Mouse (Mus musculus) olfactory bulb, adult 2 months (tissue): ENCODE data around the gene Cpn2. TPM values are rescaled to one million over a fixed set of nuclear protein-coding genes. Genes with fewer than 3 reads are reported as not detected.

Experiments used
- H3K27ac ChIP-seq: fragments of 200-500 bp; 2 replicates; pipeline ENCODE4 v1.5.1; 2012; ENCODE audit warnings: low read depth, low read length; ENCODE audit not compliant: insufficient read depth
- H3K4me1 ChIP-seq: fragments of 200-500 bp; 2 replicates; pipeline ENCODE4 v1.6.1; 2012; ENCODE audit warnings: low read length; ENCODE audit not compliant: control insufficient read depth, insufficient read depth
- H3K4me3 ChIP-seq: fragments of 200-500 bp; 2 replicates; pipeline ENCODE4 v1.5.1; 2012; ENCODE audit warnings: mild to moderate bottlenecking, low read depth, low read length, moderate library complexity; ENCODE audit not compliant: insufficient read depth
- CTCF ChIP-seq: fragments of 200-500 bp; IDR thresholded peaks from 2 replicates; pipeline ENCODE4 v1.5.1; 2012; ENCODE audit warnings: low read depth, mild to moderate bottlenecking, low read length, moderate library complexity; ENCODE audit not compliant: insufficient read depth
- POLR2A ChIP-seq: fragments of 200-500 bp; IDR thresholded peaks from 2 replicates; pipeline ENCODE4 v1.6.1; 2012; ENCODE audit warnings: mild to moderate bottlenecking, low read depth, low read length, moderate library complexity; ENCODE audit not compliant: insufficient read depth
- WGBS: fragments of 180-500 bp; shearing (Covaris S2); methylation state at CpG from one replicate; pipeline ENCODE4 v1.1.7; 2018; 5-methylcytosine and 5-hydroxymethylcytosine counted together
- polyA plus RNA-seq: library from polyadenylated mRNA; stranded (reverse); fragments of >200 nt; gene quantifications from 2 replicates; pipeline ENCODE4 v1.2.4, GENCODE M21; 2012; ENCODE audit warnings: low replicate concordance; ENCODE audit not compliant: missing spikeins, insufficient read depth, insufficient read length

Gene Cpn2
- polyA plus RNA-seq, 1 experiment: not detected

GRCm38 (mm10) chr16:30282844-30283495 is 15.7 kb upstream of the Cpn2 start, which contains the start of gene Lrrc15:
Gene Lrrc15 (minus strand): TSS chr16:30283256.
- TF ChIP-seq CTCF (no peak), POLR2A (no peak)
- 15% methylated on average over 34 of the region's 34 CpGs for WGBS
- no peak within 1 kb of the TSS for H3K4me3 ChIP-seq
- H3K27ac ChIP-seq: no peak within 1 kb of the TSS
- peaks cover 25% of the 10 kb centered on the region for H3K4me1 ChIP-seq

DNA sequence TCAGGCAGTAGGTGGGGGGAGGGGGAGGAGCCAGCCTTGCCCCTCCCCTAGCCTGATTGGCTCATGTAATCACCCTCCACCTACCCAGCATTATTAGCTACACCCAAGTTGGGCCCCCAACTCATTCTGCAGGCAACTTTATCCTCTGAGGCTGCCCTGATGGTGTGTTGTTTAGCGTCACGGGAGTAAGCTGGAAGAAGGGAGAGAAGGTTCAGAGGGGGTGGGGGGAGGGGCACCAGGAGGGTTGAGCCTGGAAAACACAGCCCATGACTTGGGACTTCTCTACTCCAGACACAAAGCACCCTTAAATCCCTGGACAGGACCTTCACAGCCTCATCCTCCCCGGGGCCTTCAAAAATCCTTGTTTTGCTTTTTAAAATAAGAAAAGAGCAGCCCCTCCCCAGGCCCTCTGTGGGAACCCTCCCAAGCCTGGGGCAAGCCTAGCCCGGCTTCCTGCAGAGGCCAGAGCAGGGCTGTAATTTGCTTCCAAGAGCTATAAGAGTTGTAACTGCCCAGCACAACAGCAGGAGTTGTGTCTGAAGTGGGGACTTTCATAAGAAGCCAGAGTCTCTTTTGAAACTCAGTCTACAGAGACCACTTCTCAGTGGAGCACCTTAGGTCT is 13.5 kb upstream of the Cpn2 start:
- TF ChIP-seq POLR2A (no peak), CTCF (no peak)
- Histone ChIP-seq H3K27ac (no peak overlapping the region), H3K4me1 (peaks cover 25% of the 10 kb centered on the region), H3K4me3 (no peak overlapping the region)
- 40% methylated on average over 4 of the region's 4 CpGs for WGBS

- peaks cover 18% of the 10 kb centered on the region for H3K4me1 ChIP-seq
- no peak for TF ChIP-seq POLR2A
- no peak for TF ChIP-seq CTCF
- H3K27ac ChIP-seq: no peak overlapping the region
- WGBS: 76% methylated on average over 11 of the region's 11 CpGs
- H3K4me3 ChIP-seq: no peak overlapping the region
Observed at GRCm38 (mm10) chr16:30278406-30278805, 11.1 kb upstream of the Cpn2 start.

DNA sequence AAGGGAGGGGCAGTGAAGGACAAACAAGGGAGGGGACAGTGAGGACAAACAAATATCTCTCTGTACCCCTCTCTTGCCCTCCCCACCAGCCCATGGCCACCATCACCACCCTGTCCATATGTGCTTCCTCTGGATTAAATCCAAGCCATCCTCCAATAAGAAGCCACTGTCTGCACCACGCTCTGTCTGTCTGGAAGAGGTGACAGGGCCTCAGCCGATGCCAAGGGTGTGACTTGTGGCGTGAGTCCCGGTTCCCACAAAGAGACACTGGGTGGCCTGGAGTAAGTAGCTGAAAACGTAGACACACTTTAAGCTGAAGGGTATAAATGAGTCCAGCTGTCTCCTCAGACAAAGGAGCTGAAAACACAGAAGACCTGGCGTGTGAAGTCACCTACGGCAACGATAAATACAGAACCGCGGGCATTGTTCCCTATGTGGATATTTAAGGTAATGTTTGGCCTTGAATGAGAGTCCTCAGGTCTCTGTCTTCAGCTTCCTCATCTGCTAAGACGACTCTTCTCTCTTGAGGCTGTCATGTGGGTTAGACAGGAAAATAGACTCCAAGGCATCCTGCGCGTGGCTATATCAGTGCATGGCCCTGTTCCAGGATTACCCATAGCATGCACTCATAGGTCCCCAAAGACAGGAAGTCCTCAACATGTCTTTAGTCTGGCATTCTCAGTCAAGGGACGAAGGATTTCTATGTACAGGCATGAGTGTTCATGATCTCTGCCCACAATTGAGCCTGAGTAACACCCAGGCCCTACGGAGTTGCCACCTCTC is 8.4 kb upstream of the Cpn2 start:
- 84% methylated on average over 15 of the region's 15 CpGs for WGBS
- no peak for TF ChIP-seq POLR2A
- TF ChIP-seq CTCF: no peak
- Histone ChIP-seq H3K4me3 (no peak overlapping the region), H3K27ac (no peak overlapping the region), H3K4me1 (peaks cover 8% of the 10 kb centered on the region)

- TF ChIP-seq POLR2A (no peak), CTCF (no peak)
- Histone ChIP-seq H3K4me1 (peaks cover 4% of the 10 kb centered on the region), H3K27ac (no peak overlapping the region), H3K4me3 (no peak overlapping the region)
- 97% methylated on average over 8 of the region's 8 CpGs for WGBS
Observed at GRCm38 (mm10) chr16:30273065-30273464, 5.8 kb upstream of the Cpn2 start.

DNA sequence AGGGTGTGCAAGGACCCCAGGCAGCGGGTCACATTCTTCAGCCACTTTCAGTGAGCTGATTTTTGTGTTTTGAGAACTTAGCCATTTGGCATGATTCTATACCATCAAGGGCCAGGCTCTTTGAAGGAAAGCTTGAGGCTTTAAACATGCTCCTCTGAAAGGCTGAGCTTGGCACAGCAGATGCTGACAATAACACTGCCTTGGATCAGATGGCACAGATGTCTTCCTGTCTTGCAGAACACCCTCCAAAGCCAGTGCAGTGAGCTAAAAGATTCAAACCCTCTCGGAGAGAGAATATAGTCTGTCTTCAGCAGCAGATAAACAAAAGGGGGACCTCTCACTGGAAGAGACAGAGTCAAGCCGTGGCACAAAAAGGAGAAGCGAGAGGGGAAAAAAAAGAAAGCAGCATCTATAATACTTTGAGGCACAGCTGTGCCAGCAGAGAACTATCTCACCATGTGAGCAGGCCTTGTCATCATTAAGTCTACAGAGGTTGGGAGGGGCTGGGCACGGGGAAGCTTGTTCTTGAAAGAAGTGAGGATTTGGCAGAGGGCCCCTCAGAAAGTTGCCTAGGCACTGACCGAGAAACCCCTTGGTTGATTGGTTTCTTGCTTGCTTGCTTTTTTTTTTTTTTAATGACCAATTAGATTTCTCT is 4.8 kb upstream of the Cpn2 start:
- H3K27ac ChIP-seq: no peak overlapping the region
- no peak for TF ChIP-seq POLR2A
- TF ChIP-seq CTCF: no peak
- 49% methylated on average over 6 of the region's 6 CpGs for WGBS
- H3K4me3 ChIP-seq: no peak overlapping the region
- H3K4me1 ChIP-seq: peaks cover 3% of the 10 kb centered on the region; the same call in 1 of the 2 replicates

- H3K4me3 ChIP-seq: no peak overlapping the region
- 75% methylated on average over 8 of the region's 8 CpGs for WGBS
- H3K27ac ChIP-seq: no peak overlapping the region
- H3K4me1 ChIP-seq: peaks cover 3% of the 10 kb centered on the region; the same call in 1 of the 2 replicates
- TF ChIP-seq CTCF: no peak
- no peak for TF ChIP-seq POLR2A
Observed at GRCm38 (mm10) chr16:30271223-30271761, 4.0 kb upstream of the Cpn2 start.

GRCm38 (mm10) chr16:30266561-30266960 is 738 bp downstream of the Cpn2 start:
- H3K4me1 ChIP-seq: no peaks in the 10 kb centered on the region
- H3K27ac ChIP-seq: no peak overlapping the region
- no peak for TF ChIP-seq POLR2A
- TF ChIP-seq CTCF: no peak
- 85% methylated on average over 5 of the region's 5 CpGs for WGBS
- H3K4me3 ChIP-seq: no peak overlapping the region

DNA sequence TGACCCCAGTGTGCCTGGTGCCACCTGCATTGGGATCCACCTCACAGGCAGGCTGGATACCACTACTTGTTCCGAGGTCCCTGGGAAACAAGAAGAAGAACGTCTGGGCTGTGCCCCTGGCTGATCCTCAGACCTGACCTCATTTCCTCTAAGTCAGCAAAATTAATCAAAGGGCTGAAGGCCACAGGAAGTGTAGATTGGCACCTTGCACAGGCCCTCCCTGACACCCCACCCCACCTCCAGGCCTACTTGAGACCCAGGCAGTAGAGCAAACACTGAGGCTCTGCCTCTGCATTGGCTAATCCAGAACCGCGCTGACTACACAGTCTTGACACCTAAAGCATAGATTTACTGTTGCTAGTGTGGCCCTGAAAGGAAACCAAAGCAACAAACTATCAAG is 1.7 kb downstream of the Cpn2 start:
- WGBS: 86% methylated on average over 4 of the region's 4 CpGs
- TF ChIP-seq CTCF (no peak), POLR2A (no peak)
- no peaks in the 10 kb centered on the region for H3K4me1 ChIP-seq

More for the DNA sequence above, 1.7 kb downstream of the Cpn2 start:
- H3K4me3 ChIP-seq: no peak overlapping the region
- H3K27ac ChIP-seq: no peak overlapping the region
